Mouse (Mus musculus) adrenal gland, postnatal 10 days (tissue): Measurements from ENCODE around the gene Sema4g. TPM values are rescaled to one million over a fixed set of nuclear protein-coding genes. Genes with fewer than 3 reads are reported as not detected.
"Not testable (repeated sequence)": the region's sequence is repeated elsewhere in the genome, so short reads cannot be mapped to it uniquely, and the experiment has no call there.

ENCODE experiments used
- DNase-seq: peaks from one replicate; pipeline ENCODE4 v3.0.0; 2021; ENCODE audit warnings: mixed read lengths
- total RNA-seq, 2 experiments: library from RNA; stranded (reverse); gene quantifications; 2 replicates each; pipeline ENCODE4 v1.2.3; 2021

Gene Sema4g
- total RNA-seq, 2 experiments from 2014 or later: 18.3 to 26.3 TPM

DNA sequence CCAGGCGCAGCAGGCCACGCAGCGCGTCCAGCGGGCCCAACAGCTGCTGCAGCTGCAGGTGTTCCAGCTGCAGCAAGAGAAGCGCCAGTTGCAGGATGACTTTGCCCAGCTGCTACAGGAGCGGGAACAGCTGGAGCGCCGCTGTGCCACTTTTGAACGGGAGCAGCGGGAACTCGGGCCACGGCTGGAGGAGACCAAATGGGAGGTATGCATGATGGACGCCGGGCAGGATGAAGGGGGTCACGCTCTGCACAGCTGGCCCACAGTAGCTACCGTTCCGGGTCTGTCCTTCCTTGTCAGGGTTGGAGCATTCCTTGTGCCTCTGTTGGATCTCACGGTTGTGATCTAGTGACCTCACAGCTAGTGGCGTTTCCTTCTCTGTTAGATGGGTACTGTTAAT, 35.9 kb downstream of the Sema4g start:
- peak; percentile 5 for DNase-seq

DNA sequence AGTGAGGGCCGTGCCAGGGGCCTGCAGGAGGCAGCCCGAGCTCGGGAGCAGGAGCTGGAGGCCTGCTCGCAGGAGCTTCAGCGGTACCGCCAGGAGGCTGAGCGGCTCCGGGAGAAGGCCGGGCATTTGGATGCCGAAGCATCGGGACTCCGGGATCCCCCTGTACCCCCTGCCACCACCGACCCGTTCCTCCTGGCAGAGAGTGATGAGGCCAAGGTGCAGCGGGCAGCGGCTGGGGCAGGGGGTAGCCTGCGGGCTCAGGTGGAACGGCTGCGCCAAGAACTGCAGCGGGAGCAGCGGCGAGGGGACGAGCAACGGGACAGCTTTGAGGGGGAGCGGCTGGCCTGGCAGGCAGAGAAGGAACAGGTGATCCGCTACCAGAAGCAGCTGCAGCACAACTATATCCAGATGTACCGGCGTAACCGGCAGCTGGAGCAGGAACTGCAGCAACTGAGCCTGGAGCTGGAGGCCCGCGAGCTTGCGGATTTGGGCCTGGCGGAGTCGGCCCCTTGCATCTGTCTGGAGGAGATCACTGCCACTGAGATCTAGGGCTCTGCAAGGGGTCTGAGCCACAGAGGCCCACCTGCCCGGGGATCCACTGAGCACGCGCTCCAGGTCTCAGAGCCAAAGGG, 37.2 kb downstream of the Sema4g start:
- peak; percentile 3 for DNase-seq

DNA sequence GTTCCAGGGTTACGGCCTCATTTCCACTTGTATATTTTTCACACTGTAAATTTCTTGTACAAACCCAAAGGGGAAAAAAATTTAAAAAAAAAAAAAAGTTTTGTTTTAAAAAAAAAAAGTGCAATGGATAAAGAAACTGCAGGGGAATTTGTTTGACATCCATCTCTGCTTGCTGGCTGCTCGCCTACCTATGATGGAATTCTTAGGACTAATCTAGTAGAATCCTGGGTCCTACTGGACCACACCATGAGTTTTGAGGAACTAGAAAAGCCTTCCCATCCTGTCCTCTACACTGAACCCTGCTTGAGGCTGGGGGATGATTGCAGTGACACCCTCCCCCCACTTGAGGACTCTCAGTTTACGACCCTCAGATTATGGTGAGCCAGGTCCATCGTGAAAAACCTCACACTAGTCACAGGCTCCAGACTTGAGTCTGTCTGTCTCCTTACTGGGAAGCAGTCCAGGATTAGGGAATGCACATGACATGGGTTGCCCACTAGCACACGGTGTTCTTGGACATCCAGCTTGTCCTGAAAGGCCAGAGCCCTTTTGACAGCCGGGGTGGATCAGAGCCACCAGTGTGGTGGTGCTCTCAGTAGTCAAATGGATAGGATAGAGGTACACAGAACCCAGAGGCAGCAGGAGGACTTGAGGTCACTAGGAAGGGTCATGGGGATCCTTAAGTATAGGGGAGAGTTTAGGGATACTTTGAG, 38.2 kb downstream of the Sema4g start:
- DNase-seq: peak; percentile 6

DNA sequence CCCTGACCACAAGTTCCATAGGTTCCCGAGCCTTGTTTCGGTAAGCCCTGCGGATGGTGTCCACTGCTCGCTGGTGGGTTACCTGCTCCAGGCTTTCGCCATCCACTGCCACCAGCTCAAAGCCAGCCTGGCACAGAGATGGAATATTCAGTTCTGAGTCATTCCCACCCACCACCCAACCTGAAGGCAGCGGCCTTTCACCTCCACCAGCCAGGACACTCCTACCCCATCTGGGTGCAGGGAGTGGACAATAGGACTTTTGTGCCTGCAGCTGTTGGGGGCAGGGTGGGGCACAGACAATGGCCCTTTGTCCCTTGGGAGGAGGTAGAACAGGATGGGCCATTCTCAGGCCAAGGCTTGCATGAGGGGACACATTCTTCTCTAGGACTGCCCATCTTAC, 38.9 kb downstream of the Sema4g start:
- DNase-seq: no peak

DNA sequence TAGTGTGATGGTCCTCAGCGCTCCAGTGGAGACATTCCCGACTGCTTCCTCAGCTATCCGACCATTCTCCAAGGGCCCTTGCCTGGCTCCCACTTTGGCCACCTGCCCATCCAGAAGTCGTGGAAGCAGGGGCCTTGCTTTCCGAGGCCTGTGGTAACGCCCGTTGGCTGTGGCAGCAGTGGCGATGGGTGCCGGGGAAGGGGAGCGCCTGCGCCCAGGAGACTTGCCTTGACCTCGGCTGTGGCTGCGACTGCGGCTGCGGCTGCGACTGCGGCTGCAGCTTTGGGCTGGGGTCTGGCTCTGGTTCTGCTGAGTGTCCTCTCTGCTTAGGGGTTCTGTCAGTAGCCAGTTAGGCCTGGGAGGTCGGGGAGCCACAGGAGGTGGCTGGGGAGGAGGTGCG, 39.8 kb downstream of the Sema4g start:
- DNase-seq: no peak

DNA sequence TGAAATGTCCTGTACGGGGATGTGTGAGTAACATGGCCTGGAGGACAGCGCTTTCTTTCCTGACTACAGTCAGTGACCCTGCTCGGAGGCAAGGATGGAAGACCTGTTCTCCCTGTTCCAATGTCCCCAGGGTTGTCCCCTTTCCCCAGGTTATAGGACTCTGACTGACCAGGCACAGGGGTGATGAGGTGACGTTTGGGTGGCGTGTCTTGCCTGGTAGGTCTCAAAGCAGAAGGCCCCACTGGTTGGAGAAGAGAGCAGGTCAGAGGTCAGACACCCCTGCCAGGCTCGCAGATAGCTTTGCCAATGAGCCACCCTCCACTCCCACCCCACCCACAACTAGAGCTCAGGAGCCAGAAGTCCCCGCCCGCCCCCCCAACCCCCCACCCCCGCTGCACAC, 40.7 kb downstream of the Sema4g start:
- DNase-seq: no peak

DNA sequence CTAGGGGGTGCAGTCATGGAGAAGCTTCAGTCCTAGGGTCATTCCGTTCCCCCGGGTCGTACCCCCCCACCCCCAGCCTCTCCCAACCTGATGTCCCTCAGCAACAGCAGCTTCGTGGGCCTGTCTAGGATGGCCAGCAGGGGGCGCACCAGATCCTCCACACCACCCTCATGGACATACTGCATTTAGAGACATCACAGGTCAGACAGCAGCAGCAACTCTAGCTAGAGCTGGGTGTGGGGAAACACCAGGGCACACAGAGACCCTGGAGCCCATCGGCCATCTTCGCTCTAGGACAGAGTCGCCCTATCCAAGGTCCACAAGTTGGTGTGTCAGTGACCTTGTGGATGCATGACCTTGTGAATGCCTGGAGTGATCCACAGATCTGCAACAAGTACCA, 41.2 kb downstream of the Sema4g start:
- peak; percentile 80 for DNase-seq

DNA sequence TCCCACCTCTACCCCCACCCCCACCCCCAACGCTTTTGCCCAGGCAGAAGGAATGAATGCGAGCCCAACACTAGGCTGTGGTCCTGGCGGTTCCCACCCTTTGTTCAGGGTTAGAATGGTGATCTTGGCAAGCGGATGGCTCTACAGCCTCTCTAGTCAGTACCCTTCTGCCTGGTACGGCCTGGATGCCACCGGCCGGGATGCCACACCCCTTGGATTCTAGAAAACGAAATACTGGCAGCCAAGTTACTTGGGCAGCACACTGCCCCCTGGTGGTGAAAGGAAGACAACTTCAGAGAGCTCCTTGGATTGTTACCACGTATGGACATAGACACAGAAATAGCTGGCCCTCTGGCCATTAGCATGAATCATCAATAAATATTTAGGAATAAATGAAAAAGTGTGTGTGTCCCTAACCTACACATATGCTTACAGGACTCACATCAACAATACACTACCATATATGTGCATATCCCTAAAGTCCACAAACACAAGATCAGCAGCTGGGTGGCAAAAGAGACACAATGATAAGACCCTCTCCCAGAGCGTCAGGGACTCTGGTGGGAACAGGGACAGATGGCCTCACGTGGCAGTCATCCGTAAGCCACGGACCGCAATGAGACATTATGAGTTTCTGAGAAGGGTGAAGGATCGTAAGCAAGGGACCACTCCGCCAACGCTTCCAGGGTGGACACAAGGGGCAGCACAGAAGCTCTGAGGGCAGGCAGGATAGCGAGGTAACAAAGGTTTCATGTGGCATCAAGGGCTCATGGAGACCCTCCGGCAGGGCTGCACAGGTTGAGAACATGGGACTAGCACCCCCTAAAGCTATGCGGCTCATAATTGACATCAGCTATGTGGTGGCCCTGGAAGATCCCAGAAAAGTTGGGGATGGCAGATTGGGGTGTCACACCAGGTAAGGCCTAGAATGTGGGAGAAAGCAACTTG, 42.1 kb downstream of the Sema4g start:
- peak; percentile 89 for DNase-seq

DNA sequence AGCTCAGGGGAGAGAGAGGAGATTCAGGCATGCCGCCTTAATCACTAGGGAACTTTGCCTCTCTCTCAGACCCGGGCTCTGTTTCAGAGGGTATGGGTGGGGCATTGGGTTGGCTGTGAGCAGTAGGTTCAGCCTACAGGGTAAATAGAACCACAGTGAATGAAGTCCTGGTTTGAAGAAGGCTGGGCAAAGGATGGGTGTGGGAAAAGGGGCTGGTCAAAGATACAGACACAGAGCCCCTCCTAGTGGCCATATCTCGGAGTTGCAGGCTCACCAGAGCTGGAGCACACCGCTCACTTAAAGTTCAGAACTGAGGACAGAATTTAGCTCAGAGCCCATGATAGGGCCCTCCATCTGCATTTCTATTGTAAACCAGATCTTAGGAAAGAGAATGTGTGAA, 42.9 kb downstream of the Sema4g start:
- DNase-seq: peak; percentile 85

DNA sequence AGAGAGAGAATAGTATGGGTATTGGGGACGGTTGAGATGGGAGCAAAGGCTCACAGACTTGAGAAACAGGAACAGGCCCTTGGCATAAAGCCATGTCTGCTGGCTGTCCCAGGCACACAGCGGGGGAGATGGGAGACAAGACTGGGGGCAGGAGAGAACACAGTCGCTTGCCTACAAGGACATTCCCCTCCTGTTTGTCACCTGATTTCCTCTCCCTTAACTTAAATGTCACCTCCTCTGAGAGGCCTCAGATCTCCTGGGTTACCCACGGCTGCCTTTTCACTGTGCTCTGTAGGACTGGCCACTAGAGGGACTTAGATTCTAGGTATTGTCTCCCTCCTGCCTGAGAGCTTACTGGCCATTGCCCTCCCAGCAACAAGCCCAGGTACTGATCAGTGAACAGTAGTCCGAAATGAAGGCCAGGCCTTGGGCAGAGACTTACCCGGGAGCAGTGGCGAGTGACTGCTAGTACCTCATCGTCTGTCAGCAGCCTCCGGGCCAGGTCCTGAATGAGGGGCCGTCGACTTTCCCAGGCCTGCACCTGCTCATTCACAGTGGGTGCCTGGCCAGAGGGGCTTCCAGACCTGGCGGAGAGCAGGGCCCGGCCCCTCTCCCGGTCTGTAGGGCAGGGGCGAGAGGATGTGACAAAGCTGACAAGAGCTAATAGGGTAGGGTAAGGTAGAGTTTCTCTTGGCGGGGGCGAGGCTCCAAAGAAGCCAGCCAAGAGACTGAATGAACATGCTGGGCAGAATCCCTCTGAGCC, 43.9 kb downstream of the Sema4g start:
- DNase-seq: peak; percentile 49

DNA sequence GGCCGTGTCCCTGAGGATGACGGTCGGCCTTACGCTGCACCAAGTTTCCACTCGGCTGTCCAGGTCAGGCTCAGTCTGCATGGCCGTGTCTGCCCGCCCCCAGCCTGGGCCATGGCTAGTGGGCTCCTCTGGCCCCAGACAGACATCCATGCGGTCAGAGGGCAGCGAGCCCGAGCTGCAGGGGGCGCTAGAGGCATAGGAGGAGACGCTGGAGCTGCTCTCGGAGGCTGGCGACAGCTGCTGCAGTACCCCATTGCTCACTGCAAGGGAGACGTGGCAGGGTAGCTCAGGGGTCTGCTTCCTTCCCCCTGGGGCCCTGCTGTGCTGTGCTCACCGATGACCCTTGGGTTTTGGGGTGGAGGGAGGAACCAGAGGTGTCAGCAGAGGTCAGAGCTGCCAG, 48.0 kb downstream of the Sema4g start:
- DNase-seq: peak; percentile 85

DNA sequence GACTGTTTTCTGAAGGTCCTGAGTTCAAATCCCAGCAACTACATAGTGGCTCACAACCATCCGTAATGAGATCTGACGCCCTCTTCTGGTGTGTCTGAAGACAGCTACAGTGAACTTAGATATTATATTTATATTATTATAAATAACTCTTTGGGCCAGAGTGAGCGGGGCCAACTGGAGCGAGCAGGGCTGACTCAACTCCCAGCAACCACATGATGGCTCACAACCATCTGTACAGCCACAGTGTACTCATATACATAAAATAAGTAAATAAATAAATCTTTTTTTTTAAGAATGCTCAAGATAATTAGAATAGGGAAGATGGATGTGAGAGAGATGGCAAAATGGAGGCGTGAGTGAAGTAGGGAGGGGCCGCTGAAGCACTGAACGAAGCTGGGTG, 49.3 kb downstream of the Sema4g start:
- DNase-seq: not testable (repeated sequence)

DNA sequence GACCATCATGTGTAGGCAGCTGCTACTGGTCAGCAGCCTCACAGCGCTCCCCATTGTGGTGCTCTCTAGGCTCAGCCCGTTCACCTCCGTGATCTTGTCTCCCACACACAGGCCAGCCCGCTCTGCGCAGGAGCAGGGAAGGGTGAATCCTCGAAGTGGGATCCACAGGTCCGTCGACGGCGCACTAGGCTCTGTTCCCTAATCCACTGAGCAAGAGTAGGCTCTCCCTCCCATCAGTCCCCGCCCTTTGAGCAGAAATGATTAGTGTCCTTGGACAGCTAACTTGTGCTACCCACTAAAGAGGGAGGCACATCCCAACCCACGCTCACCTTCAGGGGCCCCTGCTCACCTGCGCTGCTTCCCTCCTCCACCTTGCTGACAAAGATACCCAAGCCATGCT, 51.3 kb downstream of the Sema4g start:
- DNase-seq: no peak

DNA sequence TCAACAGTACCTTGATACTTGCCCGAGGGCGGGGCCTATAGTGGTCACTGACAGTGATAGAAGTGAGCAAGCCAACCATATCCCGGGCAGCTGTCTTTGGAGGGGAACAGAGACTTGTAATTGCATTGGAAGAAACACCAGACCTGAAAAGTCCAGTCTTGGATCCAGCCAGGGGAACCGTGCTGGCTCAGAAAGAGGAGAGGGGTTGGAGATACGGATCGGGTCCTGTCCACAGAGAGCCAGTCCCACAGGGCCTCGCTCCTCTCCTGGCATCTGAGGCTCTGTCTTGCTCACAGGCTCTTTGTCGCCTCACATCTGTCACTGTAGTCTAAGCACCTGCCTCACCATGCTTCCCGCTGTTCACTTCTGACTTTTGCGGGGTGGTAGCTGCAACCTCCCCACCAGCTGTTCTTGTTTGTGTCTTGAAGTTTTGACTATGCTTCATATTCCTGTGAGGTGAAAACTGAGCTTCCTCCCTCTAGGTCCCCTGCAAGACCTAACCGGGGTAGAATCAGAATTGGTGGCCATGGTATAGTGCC, 55.6 kb downstream of the Sema4g start:
- no peak for DNase-seq

DNA sequence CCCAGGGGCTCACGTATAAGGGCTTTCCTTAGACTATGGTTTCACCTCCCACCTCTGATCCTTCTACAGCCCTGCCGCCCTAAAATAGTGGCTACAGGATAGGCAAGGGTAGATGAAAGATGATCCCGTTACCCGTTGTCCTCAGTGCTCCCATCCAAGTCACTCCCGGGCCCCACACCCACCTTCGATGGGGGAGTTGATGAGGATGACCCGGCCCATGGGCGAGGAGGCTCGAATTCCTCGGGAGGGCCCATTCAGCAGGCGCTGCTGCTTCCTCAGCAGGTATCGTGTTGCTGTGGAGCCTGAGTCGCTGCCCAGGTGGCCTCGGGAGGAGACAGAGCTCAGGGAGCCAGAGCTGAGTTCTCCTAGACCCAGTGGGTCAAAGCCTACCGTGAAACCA, 56.3 kb downstream of the Sema4g start:
- no peak for DNase-seq

DNA sequence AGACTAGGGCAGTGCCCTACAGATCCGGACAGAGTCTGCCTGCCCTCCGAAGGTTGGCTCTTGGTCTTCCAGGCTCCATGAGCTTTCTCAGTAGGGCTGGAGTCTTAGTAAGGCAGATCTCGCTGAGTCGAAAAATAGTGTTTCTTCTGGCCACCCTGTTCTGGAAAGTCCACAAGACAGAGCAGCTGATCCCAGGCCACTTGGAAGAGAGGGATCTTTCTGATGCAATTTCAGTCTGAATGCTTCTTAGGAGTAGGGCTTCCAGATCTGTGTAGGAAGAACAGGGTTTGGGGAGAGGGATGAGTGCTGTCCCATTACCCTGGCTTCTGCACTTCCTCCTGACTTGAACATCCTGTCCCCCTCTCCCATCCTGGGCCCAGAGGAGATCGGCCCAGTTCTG, 56.8 kb downstream of the Sema4g start, which contains the start of gene Pdzd7:
TSS of gene Pdzd7 (minus strand) at position 67 of the 400 bp plus-strand sequence.
- DNase-seq: no peak

DNA sequence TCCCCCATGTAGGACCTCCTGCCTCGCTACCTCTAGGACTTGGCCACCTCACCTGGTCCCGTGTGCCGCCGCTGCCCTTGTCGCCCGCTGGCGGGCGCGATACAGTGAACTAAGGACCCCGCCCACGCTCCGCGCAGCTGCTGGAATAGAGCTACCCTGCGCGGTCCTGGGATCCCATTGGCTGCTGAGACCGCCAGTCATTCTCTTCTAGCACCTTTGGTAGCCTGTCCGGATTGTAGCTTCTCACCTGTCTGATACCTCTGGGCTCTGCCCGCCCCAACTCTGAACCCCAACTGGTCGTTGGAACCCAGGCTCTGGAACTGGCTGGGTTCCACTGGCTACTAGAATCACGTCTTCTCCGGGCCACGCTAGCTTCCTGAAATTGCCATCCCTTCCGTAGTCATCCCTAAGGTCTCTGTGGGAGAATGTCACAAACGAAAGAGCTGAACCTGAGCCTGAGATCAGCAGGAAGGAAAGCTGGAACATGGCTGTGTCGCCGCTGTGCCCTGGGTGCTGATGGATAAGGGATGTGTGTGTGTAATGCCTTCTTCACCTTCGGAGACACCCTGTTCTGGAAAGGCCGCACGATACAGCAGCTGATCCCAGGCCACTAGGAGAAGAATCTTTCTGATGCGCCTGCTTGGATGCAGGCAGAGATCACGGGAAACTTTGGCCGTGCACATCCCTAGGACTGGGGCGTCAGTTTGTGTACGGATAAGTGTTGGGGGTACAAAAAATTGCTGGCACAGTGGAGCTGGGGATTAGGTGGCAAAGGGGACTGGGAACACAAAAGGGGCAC, 57.8 kb downstream of the Sema4g start:
- DNase-seq: peak; percentile 87

DNA sequence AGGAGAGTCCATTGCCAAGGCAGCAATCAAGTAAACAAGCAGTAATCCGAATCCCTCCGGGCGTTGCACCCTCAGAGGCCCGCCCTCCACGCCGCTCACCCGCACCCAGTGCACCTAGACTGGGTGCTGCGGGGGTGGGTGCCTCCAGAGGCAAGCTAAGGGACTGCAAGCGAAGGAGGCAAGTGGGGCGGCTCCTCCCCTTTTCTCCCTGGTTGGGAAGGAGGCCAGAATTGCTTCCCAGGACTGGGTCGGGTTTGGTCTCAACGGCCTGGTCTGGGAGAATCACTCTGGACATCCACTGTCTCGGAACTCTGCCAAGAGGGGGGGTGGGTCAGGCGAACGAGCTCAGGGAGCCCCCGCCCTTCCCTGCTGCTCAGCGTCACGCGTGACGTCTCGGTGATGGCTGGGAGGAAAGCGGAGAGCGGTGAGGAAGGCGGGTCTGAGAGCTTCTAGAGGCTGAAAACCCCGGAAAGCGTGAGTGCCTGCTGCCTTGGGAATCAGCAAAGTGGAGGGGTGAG, 58.6 kb downstream of the Sema4g start, which contains the start of gene Sfxn3:
TSS of gene Sfxn3 (plus strand) at position 87 of the 518 bp plus-strand sequence.
- peak; percentile 96 for DNase-seq

DNA sequence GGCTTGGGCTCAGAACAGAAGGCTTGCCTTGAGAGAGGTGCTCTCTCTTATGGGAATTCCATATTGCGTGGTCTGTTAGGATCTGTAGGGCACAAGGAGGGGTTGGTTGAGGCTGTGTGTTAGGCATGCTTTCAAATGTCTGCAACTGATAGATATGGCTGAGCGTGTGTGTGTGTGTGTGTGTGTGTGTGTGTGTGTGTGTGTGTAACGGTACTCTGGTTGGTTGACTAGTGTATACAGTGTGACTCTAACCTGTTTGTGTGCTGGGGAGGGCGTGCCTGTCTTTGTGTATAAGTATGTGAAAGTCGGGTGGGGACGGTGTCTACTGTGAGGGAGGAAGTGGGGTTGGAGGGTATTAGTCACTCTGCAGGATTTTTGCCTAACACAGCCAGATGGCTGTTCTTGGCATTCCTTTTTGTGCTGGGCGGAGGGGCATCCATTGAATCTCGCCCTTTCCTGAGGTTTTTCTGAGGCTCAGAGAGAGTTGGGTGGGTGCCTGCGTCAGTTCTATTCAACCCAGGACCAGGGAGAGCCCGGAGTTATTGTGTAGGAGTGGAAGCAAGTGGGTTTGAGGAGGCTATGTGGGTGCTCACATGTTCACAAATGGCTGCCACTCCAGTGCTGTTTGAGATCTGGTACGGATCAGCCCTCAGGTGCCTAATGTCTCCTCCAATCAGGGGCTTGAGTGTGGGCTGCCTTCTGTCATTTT, 59.2 kb downstream of the Sema4g start:
- DNase-seq: peak; percentile 62
